Mouse (Mus musculus): Measurements from ENCODE around the gene Grb2. TPM values are rescaled to one million over a fixed set of nuclear protein-coding genes. Genes with fewer than 3 reads are reported as not detected.

The Grb2 gene
- total RNA-seq, 4 experiments from 2014 or later: 60.8 to 77.6 (median 67.7) TPM

DNA sequence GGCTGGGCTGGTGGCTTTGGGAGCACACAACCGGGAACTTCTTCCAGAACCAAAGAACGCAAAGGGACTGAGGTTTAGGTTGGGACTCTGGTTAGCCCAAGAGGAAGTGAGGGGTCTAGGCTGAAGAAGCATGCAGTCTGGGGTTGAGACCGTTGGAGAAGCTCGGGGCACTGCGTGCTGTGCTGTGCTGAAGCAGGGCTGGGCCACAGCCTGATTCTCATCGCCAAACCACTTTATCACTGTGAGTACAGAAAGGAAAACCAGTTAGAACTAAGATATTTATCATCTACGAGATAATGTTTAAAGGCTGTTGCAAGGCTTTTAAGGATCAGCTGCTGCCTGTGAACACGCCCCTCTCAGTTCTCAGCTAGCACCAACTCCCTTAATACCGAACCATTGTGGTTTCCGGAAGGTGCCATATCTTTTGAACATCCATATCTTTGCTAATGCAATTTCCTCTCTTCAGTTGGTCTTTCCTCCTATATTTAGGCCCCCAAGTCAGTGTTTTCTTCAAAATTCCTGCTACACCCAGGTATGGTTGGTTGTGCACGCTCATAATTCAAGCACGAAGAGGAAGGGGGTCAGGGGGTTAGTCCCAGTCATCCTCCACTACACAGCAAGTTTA is 4.4 kb upstream of the Grb2 start:
- no peak for DNase-seq (ENCODE audit: low spot score in 2 of 2)

DNA sequence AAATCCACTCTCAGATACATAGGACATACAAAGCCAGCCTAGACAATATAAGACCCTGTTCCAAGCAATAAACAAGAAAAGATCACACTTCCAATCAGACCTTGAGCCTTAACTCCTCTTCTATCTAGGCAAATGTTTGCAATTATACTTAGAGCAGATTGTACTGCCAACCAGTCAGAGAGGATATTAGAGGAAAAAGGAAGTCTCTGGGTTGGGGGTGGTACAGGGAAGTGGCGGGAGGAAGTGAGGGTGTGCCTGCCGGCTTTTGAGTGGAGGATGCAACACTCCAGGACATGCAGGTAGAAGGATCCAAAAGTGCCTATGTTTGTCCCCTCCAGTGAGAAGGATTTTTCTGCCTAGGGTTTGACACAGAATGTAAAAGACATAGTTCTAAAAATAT is 3.9 kb upstream of the Grb2 start:
- DNase-seq (ENCODE audit: low spot score in 2 of 2): no peak

DNA sequence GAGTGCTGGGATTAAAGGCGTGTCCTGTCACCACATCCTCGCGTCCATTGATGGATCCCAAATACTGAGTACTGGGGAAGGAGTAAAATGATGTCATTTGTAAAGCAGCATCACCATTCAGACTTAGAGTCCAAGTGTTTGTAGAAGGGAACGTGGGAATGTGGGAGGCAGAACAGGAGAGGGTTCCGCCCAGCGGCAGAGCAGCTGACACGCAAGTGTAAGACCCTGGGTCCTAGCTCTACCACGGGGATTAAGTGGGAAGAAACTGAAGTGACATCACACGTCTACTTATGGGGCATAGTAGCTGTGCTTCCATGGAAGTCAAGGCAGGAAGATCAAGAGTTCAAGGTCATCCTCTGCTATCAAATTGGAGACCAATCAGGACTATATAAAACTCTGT is 2.7 kb upstream of the Grb2 start:
- DNase-seq (ENCODE audit: low spot score in 2 of 2): no peak

DNA sequence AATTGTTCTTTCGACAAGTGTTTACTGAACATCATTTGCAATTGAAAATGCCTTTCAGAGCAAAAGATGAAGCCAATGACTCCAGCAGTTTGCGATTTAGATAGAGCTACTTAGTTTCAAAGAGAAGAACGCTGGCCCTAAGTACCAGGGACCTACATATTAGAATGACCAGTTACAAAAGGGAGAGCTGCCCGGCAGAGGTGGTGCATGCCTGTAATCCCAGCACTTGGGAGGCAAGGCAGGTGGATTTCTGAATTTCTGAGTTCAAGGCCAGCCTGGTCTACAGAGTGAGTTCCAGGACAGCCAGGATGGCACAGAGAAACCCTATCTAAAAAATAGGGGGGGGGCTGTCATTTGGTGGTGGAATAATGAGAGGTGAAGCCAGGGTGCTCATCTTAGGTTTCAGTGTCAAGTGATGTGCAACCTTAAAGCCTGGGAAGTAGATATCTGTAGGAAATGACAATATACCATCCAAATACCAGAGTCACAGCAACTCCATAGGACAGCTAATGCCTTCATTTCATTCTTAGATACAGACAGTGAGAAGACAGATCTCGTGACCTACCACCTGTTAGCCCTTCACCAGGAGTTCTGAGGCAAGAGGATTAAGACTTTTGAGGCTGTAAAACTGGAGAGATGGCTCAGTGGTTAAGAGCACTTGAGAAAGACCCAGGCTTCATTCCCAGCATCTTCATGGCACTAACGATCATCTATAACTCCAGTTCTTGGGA is 1.6 kb upstream of the Grb2 start:
- DNase-seq (ENCODE audit: low spot score in 2 of 2): no peak

DNA sequence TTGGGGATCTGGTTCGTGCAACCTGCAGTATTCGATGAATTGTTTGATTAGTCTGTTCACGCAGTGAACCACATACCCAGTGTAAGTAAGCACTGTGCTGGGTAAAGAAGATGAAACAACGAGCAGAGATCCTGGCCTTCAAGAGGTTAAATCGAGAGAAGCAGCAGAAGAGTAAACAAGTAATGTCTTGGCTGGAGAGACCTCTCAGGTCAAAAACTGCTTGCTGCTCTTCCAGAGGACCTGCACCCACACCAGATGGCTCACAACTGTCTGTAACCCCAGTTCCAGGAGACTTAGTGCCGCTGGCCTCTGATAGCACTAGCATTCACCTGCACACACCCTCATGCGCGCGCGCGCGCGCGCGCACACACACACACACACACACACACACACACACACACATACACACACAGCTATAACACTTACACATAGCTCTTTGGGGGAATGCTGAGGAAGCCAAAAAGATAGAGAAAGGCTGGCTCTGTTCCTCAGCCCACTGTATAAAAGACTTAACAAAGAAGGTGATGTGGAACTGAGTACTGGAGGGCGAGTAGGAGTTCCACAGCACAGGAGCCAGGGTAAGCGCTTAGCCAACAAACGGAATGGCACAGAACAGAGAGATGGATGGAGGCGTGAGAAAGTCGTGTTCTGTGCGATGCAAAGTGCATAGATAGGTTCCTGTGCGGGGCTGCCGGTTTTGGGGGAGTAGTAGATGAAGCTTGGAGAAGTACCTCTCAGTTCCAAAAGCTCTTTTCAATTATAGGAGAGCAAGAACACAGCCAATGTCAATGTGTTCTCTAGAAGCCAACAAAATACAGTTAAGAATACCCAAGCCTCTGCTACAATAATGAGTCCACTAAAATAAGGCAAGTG is 795 bp upstream of the Grb2 start:
- DNase-seq (ENCODE audit: low spot score in 2 of 2): peak in 1 of 2 experiments; percentile 27

DNA sequence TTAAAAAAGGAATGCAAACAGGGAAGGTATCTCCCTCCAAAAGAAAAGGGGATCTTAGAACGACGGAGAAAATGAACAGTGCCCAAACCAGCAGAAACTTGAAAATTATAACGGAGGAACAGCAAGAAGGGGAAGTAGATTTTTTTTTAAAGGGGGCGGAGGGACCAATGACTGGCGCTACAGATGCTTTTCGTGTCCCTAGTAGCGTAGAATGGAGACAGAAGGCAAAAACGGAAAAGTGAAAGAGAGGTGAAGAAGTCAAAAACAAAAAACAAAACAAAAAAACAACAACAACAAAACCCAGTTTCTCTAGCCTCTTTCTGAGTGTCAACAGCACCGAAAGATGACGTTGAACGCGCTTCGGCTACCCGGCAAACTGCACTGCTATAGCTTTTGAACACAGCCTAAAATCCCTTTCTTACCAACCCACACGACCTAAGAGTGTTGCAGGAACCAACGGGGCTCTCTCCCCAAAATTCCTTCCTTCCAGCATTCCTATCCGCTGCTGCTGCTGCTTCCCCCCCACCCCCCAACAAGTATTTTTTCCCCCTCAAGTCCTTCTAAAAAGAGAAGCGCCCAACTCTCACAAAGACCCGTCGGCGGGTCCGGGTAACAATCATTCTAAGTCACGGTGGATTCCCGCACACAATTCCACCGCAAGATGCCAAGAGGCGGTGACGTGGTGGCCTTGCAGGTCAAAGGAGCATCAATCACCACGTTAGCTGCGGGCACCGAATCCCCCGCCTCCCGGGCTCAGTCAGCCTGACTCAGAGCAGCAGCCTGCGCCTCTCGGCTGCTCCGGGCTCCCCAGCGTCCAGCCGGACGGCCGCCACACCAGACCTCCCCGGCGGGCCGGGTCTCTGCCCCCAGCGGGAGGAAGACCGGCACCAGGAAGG is 836 bp downstream of the Grb2 start:
- peak in 1 of 2 experiments; percentile 19 for DNase-seq (ENCODE audit: low spot score in 2 of 2)

DNA sequence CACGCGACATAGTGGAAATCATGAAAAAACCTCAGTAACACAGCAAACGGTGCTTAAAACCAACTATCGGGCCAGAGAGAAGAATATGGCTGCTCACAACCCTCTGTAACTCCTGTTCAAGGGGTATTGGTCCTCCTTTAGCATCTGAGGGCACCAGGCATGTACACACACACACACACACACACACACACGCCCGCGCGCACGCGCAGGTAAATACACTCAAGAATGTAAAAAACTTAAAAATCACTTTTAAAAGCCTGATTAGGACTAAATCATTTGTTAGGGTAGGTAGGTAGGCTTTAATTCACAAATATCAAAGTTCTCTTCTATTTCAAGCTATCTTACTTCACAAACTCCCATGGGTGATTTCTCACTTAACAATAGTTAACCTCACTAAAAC is 1.8 kb downstream of the Grb2 start:
- no peak for DNase-seq (ENCODE audit: low spot score in 2 of 2)

DNA sequence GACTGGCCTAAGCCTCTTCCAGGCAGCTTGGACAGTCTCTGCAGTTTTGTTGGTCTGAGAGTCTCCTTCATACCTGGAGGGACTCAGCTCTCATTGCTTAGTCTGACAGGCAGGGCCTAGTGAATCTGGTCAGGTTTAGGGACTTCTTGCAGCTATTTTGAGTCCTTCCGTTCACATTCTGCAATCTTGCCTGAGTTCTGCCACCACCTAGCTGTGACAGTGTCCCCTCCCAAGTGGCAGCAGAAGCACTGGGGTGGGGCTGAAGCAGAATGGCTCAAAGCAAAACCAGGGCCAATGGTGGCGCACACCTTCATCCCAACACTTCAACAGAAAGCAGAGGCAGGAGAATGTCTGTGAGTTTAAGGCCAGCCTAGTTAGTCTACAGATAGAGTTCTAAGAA is 2.8 kb downstream of the Grb2 start:
- no peak for DNase-seq (ENCODE audit: low spot score in 2 of 2)

DNA sequence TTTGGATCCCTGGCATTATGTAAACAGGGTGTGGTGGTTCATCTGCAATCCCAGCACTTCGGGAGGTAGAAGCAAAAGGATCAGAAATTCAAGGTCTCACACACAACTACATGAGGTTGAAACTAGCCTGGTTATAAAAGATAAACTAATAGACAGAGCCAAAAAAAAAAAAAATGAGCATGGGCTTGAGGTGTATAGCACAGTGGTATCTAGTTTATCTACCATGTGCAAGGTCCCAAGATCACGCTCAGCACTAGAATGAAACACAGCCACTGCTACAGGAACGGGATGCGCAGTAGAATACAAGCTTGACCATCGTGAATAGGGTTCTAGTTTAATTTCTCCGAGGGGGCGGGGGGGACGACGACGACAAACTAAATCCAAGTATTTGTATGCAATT is 3.7 kb downstream of the Grb2 start:
- no peak for DNase-seq (ENCODE audit: low spot score in 2 of 2)

DNA sequence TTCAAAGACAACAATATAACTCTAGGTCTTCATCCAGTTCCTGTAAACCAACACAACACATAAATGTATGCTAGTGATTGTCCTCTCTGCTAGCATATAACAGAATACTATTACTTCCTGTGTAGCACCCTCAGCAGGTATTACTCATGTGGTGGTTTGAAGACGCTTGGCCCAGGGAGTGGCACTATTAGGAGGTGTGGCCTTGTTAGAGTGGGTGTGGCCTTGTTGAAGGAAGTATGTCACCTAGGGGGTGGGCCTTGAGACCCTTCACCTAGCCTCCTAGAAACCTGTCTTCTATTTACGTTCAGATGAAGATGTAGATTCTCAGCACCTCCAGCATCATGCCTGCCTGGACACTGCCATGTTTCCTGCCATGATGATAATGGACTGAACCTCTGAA is 4.9 kb downstream of the Grb2 start:
- DNase-seq (ENCODE audit: low spot score in 2 of 2): no peak

DNA sequence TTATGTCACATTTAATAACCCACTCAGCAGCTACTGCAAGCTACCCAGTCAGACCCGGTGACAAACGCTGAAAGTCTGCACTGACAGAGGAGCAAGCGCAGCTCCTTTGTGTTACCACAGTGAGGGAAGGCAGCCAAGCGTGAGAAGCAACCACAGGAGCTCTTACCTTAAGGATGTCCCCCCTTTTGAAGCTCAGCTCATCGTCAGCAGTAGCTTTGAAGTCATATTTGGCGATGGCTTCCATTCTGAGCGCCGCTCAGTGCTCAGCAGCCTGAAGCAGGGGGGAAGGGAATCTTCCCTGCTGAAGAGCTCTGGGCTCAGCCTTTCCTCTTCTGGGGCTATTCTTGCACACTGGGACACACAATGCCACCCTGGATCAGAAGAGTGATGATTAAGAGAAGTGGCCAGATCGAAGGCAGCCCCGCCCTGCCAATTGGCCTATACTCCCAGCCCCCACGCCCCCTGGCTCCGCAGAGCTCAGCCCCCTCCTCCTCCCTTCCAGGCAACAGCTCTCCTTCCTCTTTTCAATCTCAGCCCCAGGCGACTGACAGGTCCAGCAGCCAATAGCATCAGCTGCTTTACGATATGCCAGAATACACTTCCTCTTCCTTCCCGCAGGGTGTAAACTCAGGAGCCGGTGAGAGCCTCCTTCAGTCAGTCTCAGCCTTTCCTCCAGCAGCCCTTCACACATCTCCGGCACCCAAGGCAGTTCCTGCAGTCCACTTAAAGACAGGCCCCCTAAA is 9.2 kb downstream of the Grb2 start:
- peak; percentile 80 to 84 for DNase-seq (ENCODE audit: low spot score in 2 of 2)

DNA sequence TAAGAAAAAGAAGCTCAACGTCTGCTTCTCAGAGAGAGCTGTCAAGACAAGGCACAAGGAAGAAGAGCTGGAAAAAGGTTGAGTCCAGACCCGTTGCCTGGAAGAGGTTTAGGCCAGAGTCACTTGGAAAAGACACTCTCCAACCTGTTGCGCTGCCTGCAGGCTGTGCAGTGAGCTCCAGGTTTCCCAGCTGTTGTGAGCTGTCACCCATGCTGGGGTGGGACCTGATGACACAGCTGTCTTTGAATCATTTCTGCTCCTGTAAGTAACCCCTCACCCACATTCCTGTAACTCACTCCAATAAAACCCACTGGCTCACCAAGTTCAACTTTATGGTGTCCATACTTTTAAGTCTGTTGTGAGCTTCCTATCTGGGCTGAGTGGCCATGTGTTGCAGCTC is 10.7 kb downstream of the Grb2 start:
- DNase-seq (ENCODE audit: low spot score in 2 of 2): no peak

DNA sequence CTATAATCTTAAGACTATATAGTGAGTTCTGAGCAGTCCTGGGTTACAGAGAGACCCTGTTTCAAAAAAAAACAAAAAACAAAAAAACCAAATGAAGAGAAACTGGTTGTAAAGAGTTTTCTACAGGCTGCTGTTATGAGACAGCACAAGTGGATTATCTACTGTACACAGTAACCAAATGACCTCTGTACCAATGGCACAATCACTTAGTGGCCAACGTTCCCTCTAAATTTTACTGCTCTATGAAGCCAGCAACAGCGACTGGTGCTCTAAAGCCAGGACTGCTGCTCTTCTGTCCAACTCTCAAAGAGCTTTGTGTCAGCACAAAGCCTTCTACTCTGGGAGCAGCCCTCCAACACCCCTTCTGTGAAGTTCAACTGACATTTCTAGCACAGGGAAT is 11.3 kb downstream of the Grb2 start:
- DNase-seq (ENCODE audit: low spot score in 2 of 2): no peak

DNA sequence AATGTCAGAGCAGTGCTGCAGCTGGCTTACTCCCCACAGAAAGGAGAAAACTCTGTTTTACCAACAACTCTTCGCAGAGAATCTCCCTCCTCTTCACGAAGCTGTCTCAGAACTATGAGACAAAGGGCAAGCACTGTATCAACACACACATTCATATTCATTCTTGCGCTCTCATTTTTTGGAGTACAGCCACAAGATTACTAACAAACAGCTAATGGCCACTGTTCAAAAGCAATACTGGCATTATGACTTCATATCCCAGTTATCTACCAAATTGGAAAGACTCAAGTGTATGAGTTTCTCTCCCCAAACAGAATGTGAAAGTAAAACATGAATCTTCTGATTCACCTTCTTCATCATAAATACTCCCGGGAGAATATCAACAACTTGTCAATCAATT is 11.9 kb downstream of the Grb2 start:
- no peak for DNase-seq (ENCODE audit: low spot score in 2 of 2)

DNA sequence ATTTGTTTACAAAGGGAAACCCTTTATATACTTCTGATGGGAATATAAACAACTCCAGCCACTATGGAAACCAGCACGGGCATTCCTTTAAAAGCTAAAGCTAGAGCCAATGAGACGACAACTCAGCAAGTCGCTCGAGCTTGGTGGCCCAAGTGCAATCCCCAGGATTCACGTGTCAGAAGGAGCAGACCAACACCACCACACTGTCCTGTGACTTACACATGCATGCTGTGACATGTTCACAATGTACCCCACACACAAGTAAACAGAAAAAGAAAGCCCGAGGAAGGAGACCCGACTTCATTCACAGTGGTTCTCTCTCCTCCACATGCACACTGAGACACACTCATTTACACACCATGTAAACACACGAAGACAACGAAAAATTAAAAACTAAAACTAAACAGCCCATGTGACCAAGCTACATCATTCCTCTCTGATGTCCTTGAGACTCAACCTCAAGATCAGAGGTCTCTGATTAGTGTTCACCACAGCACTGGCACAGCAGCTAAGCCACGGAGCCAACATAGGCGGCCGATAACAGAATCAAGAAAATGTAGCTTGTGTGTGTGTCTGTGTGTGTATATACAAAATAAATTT is 14.3 kb downstream of the Grb2 start:
- no peak for DNase-seq (ENCODE audit: low spot score in 2 of 2)

DNA sequence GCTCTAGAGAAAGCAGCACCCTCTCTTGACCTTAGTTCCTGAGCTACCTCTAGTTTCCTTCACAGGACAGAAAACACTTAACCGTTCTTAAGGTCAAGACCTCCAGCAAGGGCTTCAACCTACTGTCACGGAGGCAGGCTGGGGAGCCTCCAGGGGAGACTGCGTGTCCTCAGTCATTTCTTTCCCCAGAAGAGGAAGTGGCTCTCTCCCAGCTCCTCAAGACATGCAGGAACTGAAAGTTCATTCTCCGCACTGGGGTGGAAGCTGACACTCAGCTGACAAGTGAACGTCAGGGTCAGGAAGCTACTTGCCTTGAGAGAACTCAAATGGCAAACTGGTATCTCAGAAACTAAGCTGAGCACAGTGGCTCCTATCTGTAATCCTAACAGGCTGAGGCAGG is 15.6 kb downstream of the Grb2 start:
- DNase-seq (ENCODE audit: low spot score in 2 of 2): peak in 1 of 2 experiments; percentile 32

DNA sequence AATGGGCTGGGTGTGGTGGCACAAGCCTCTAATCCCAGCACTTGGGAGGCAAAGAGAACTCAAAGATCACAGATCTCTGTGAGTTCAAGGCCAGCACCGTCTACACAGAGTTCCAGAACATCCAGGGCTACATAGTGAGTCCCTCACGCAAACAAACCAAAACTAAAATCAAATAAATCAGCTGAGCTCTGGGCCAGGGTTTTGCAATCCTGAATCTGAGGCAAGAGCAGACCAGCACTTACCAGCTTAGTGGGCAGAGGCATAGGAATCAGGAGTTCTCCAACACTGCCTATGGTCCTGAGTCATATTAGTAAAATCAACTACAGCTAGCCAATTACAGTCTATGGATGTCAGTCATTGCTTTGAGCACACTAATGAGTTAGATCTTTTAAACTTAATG is 16.4 kb downstream of the Grb2 start:
- no peak for DNase-seq (ENCODE audit: low spot score in 2 of 2)

DNA sequence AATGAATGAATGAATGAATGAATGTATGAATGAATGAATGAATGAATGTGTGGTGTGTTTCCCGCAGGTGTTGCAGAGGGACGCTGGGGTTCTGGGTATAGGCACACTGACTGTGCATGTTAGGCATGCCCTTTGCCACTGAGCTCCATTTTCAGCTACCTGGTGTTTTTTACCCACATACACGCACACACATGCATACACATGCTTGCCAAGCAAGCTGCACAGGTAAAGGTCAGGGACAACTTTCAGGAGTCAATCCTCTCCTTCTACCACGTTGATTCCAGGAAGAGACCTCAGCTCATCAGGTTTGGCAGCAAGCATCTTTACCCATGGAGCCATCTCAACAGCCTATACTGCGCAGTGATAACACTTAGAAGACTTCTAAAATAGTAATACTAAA is 16.9 kb downstream of the Grb2 start:
- DNase-seq (ENCODE audit: low spot score in 2 of 2): no peak

DNA sequence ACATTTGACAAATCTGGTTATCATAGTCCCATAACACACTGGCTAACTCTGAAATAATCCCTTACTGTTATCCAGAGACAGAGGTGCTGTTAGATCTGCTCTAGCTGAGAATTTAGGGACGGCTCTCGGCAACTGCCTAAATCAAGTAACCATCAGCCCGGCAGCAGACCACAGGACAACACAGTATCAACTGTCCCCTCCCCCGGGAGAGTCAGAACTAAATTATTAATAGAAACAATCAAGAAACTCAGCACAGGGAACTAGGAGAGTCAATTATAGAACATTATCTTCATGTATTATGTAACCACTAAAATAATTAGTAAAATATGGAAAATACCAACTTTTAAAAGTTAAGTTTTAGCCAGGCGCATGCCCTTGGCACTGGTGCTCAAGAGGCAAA is 17.4 kb downstream of the Grb2 start:
- DNase-seq (ENCODE audit: low spot score in 2 of 2): no peak

DNA sequence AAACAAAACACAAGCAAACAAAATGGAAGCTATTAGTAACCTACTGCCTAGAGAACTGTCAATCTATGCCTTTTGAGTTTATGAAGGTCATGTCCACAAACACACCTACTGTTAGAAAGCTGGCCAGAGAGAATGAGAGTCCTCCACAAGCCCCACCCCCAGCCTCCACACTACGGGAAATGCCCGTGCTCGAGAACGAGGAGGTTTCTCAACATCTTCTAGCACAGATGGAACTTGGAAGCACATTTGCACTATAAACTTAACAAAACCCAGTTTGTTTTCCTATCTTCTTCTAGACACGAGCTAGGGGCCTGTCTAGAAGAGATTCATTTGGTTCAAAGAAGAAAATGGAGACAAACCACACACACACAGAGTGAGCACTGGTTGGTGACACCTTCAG is 18.0 kb downstream of the Grb2 start:
- DNase-seq (ENCODE audit: low spot score in 2 of 2): no peak
